Mouse (Mus musculus): ENCODE results near the gene Enox1.

Enox1 gene

GRCm38 (mm10) chr14:77608182-77608839 lies 451.7 kb downstream of the Enox1 start:
- no peak for DNase-seq (ENCODE audit: low read depth in 1 of 2, low spot score in 2 of 2)

- DNase-seq (ENCODE audit: low read depth in 1 of 2, low spot score in 2 of 2), result no peak
Observed at GRCm38 (mm10) chr14:77615201-77615600, 458.6 kb downstream of the Enox1 start.

- DNase-seq (ENCODE audit: low read depth in 1 of 2, low spot score in 2 of 2), result no peak
Observed at GRCm38 (mm10) chr14:77617250-77617649, 460.7 kb downstream of the Enox1 start.

GRCm38 (mm10) chr14:77618131-77618805 lies 461.7 kb downstream of the Enox1 start:
- no peak for DNase-seq (ENCODE audit: low read depth in 1 of 2, low spot score in 2 of 2)

- DNase-seq (ENCODE audit: low read depth in 1 of 2, low spot score in 2 of 2), result no peak
Observed at GRCm38 (mm10) chr14:77621473-77622264, 465.1 kb downstream of the Enox1 start.

GRCm38 (mm10) chr14:77626557-77627507 lies 470.3 kb downstream of the Enox1 start:
- DNase-seq (ENCODE audit: low read depth in 1 of 2, low spot score in 2 of 2), result no peak

- no peak for DNase-seq (ENCODE audit: low read depth in 1 of 2, low spot score in 2 of 2)
Observed at GRCm38 (mm10) chr14:77632466-77633171, 476.1 kb downstream of the Enox1 start.

GRCm38 (mm10) chr14:77633172-77633542 lies 476.6 kb downstream of the Enox1 start:
- no peak for DNase-seq (ENCODE audit: low read depth in 1 of 2, low spot score in 2 of 2)

GRCm38 (mm10) chr14:77636931-77637330 lies 480.4 kb downstream of the Enox1 start:
- no peak for DNase-seq (ENCODE audit: low read depth in 1 of 2, low spot score in 2 of 2)

- no peak for DNase-seq (ENCODE audit: low read depth in 1 of 2, low spot score in 2 of 2)
Observed at GRCm38 (mm10) chr14:77638148-77638547, 481.6 kb downstream of the Enox1 start.

- DNase-seq (ENCODE audit: low read depth in 1 of 2, low spot score in 2 of 2), result no peak
Observed at GRCm38 (mm10) chr14:77638616-77639015, 482.1 kb downstream of the Enox1 start.

- DNase-seq (ENCODE audit: low read depth in 1 of 2, low spot score in 2 of 2), result no peak
Observed at GRCm38 (mm10) chr14:77639586-77639985, 483.0 kb downstream of the Enox1 start.

GRCm38 (mm10) chr14:77642314-77642713 lies 485.8 kb downstream of the Enox1 start:
- no peak for DNase-seq (ENCODE audit: low read depth in 1 of 2, low spot score in 2 of 2)

- no peak for DNase-seq (ENCODE audit: low read depth in 1 of 2, low spot score in 2 of 2)
Observed at GRCm38 (mm10) chr14:77646196-77646595, 489.6 kb downstream of the Enox1 start.

GRCm38 (mm10) chr14:77647017-77647416 lies 490.5 kb downstream of the Enox1 start:
- DNase-seq (ENCODE audit: low read depth in 1 of 2, low spot score in 2 of 2), result no peak

- no peak for DNase-seq (ENCODE audit: low read depth in 1 of 2, low spot score in 2 of 2)
Observed at GRCm38 (mm10) chr14:77648305-77648704, 491.7 kb downstream of the Enox1 start.

- DNase-seq (ENCODE audit: low read depth in 1 of 2, low spot score in 2 of 2), result no peak
Observed at GRCm38 (mm10) chr14:77658739-77659138, 502.2 kb downstream of the Enox1 start.

GRCm38 (mm10) chr14:77662273-77662672 lies 505.7 kb downstream of the Enox1 start:
- no peak for DNase-seq (ENCODE audit: low read depth in 1 of 2, low spot score in 2 of 2)

GRCm38 (mm10) chr14:77662994-77663393 lies 506.4 kb downstream of the Enox1 start:
- no peak for DNase-seq (ENCODE audit: low read depth in 1 of 2, low spot score in 2 of 2)

- DNase-seq (ENCODE audit: low read depth in 1 of 2, low spot score in 2 of 2), result no peak
Observed at GRCm38 (mm10) chr14:77668096-77668495, 511.5 kb downstream of the Enox1 start.

All from monocyte, adult 2 months (primary cell).